Mouse (Mus musculus) ovary, postnatal 14 days (tissue): ENCODE data around the gene Eif3l.

Source experiments
- DNase-seq: peaks from one replicate; pipeline ENCODE4 v3.0.0; 2022; ENCODE audit warnings: low spot score

Eif3l gene

DNA sequence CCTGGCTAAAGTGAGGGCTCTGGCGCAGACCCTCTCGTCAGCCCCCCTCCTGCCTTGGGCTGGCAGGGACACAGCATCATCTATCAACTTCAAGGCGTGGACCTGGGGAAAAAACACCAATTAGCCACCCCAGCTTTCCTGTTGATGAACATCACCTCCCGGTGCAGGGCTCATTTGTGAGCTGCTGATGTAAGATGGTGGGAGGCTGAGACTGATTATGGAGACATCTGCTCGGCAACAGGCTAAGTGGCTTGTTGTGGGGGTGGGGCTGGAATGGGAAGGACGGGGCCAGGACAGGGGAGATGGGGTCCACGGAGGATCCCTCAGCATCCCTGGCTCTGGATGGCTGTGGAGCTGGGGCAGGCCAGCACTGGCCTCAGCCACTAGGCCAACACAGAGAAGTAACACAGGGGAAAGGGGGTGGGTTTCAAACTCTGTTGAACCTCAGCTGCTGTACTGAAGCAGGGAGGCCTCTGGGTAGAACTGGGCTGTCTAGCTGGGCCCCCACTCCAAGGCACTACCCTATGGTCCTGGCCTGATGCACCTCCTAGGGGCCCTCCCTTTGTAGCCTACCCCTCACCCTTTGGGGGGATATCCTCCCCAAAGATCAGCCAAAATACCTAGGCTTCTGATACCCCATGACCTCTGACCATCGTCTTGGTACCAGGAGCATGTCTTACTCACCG lies 24.7 kb upstream of the Eif3l start:
- DNase-seq: no peak

DNA sequence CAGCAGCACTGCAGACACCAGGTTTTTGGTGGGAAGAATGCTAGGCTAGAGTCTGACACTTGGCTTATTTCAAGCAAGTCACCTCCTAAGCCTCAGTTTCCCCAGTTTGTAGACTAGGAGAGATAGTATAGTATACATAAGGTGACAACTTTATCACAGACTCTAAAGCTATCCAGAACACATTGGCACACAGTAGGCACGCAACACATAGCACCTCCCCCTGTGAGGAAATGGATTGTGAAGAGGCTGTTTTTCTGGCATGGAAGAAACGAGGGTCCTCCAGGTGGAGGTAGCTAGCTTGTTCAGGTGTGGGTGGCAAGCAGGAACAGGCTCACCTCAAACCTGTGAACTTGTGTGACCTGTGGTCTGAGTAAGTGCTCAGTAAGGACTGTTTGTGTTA lies 24.0 kb upstream of the Eif3l start:
- DNase-seq: no peak

DNA sequence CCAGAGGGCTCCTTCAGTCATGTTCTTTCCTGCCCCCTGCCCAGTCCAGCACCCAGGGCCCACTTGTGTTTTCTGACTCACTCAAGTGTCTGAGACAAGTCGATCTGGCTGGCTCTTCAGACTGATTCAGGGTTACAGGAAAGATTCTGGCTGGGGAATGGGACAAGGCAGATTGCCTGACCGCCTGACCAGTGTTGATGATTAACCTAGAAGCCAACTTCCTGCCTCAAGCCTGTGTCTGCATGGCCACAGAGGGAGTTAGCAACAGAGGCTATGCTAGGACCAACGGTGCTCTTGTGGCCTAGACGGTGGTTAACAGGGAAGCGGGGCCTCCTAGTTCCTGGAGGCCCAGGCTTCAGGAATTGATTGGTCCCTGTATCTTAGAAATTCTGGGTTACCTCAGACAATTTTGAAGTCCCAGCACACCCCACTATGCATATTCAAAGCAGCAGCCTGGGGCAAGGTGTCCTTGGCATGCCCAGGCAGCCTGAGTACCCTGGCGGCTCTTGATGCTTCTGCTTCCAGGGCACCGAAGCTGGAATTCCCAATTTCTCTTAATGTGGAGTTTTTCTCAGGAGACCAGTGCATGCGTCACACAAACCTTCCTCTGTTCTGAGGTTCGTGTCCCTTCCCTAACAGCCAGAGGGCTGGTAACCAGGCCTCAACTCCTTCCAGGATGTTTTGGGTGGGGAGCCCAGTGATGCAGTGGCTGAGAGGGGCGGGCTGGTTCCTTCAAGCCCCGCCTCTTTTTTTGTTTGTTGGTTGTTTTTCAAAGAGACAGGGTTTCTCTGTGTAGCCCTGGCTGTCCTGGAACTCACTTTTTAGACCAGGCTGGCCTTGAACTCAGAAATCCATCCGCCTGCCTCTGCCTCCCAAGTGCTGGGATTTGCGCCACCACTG lies 23.3 kb upstream of the Eif3l start:
- DNase-seq: no peak

DNA sequence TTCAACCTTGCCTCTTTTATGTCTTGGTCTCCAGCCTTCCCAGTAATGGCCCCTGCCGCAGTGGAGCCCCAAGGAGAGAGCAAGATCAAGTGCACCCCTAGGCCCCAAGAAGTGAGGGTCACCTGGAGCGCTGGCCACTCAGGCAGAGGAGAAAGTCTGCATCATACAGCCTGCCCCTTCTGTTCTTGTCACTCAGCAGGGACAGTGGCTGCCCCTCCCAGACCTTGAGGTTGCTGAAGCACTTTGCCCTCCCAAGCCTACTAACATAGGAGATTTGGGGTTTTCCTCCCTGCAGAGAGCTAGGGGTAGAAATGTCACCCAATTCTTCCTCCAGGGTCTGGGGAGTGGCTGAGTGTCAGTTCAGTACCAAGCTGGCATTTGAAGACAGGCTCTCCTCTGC lies 22.6 kb upstream of the Eif3l start:
- no peak for DNase-seq

DNA sequence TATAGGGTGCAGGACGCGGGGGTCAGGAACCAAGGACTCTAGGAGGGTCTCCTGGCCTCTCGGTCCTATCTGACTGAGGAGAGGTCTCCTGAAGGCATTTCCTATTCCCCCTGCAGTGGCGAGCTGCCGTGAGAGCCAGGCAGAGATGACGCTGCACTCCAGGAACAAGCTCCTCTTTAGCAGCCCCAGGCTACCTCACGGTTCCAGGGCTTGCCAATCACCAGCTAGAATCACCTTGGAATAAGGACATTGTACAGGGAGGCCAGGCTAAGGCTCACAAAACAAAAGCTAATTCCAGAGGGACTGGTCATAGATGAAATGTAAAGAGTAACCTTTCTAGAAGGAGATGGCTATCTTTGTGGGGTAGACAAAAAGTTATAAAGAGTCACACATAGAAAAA lies 18.4 kb upstream of the Eif3l start:
- no peak for DNase-seq

DNA sequence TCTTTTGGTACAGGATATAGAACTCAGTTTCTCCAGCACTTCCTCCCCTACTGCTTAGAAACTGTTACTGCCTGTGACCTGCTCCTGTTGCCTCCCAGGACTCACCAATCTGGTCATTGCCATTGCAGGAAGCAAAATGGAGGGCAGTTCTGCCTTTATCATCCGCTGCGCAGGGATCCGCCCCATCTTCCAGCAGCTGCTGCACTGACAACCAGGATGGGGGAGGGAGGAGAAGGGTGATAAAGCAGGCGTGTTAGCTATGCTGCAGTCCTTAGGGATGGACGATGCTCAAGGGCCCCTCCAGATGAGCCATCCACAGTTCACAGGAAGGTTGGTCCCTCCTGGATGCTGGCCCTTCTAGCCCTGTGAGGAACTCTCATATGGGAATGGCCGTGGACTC lies 17.1 kb upstream of the Eif3l start:
- no peak for DNase-seq

DNA sequence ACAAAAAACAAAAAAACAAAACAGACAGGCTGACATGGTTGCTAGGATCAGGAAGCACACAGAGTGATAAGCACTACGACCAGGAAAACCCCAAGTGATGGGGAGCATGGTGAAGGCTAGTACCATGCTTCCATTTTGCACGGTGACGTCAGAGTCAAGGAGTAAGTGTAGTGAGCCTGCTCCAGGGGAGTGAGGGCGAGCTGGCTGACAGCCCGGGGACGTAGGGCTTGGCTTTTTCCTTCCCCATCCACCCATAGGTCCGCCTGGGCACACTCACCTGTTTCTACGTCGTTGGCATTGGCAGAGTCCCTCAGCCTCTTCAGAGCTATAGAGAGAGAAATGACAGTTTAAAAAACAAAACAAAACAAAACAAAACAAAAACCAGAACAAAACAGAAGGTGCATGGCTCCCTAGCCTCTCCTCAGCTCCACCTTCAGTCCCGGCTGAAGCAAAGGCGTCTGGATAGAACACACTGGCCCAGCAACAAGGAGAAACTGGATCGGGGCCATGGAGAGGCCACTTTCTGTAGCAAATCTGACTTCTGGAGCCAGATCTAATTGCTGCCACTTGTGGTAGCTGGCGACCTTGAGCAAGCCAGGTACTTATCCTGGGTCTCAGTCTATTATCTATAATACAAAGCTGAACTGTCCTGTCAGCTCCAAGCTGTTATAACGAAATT lies 14.0 kb upstream of the Eif3l start:
- no peak for DNase-seq

DNA sequence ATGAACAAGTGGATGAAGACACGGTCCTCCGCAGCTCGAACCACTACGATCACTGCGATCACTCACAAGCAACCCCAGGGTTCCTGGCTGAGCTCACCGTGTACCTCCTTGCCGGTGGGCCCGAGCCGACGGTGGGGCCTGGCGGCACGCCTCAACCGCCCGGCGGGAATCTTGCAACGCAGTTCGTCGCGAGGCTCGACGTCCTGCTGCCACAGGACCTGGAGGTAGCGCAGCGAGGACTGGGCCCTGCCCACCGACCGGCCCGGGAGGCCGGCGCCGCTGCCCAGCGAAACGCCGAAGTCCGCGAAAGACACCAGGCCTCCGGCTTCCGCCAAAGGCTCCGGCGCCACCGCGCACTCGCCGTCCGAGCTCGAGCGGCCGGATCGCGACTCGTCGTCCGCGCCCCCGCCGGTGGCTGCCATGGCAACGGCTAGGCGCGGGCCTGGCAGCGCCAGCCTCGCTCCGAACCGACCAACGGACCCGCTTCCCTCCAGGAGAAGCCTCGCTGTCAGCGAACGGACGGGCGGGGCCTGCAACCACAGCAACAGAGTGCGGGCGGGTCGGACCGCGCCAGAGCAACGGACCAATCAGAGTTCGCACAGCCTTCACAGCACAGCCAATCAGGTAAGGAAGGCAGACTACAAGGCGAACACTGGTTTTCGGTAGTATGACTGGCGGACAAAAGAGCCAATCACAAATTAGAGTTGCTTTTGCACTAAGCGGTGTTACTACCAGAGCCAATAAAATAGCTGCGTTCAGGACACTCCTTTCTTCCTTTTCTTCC lies 12.4 kb upstream of the Eif3l start, which contains the start of gene Ankrd54:
TSS of gene Ankrd54 (minus strand) at position 518 of the 784 bp plus-strand sequence.
- DNase-seq: peak; percentile 88

DNA sequence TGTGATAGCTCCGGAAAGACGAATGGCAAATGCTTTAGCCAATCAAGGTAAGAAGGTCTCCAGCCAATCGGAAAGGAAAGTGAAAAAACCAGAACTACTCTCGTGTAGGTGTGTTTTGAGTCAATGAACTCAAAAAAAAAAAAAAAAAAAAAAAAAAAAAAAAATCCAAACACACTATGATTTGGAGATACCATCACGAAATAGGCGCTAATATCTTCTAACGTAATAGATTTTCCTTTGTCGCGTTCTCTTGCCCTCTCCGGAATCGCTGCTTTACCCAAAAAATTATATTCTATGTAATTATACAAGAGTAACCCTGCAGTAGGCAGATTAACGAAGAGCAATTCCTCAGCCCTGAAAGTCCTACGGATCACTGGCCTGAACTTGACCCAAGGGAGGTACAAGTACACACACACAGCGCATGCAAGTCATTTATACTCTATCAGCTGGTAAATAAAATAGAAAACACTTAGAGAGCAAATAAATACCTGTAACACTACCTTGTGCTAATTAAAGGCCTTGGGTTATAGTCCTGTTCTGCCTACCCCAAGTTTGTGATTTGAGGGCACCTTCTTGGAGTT lies 11.7 kb upstream of the Eif3l start:
- DNase-seq: no peak

DNA sequence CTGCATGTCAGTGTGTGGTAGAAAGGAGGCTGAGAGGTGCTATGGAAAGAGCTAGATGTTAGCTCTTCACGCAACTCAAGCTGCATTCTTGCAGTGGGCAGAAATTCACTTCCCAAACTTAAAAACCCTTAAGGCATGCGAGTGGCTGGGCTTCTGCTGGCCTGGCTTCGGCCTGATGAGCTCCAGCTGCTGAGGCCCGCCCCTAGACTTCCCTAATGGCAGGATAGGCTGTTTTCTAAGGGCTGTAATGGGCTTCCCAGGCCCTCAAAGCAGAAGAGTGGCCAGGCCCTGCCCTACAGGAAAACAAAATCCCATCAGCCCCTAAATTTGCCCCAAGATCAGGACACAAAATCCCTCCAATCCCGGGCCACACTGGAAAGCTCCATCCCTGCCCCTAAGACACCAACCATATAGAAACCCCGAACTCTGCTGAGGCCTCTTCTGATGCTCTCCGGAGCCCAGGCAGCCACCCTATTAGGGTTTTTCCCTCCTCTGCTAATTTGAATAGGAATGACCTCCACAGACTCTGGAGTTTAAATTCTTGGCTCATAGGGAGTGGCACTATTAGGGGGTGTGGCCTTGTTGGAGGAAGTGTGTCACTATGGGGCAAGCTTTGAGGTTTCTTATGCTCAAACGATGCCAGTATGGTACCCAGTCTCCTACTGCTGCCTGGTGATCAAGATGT lies 9.8 kb upstream of the Eif3l start:
- DNase-seq: no peak

DNA sequence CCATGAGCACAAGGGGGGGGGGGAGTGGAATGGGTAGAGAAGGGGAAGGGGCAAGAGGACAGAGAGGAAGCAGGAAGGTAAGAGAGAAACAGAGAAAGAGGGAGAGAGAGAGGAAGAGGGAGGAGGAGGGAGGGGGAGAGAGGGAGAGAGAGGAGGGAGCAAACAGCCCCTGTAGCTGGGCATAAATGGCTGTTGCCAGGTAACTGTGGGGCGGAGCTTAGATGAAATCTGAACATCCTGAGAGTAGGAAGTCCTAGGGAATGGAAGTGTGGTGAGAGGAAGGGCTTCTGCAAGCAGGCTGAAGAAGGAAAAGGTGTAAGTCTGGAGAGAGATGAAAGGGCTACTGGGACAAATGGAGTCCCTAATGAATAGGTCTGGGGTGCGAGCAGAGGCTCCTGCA lies 8.7 kb upstream of the Eif3l start:
- DNase-seq: no peak

DNA sequence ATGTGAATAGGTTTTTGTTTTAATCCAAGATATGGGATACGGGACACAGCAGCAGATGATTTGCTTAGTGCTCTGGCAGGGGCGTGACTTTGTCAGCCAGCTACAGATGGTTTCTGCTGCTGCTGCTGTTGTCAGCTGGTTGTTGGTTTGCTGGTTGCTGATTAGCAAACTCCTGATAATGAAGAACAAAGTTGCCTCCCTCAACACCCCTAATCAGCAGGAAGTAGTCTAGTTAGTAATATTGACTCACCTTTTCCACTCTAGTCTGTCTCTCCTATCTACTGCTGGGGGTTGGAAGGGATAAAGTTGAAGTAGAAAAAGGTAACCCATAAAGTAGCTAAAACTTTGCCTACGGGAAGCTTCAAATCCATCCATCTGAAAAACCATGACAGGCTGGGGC lies 7.3 kb upstream of the Eif3l start:
- DNase-seq: no peak

DNA sequence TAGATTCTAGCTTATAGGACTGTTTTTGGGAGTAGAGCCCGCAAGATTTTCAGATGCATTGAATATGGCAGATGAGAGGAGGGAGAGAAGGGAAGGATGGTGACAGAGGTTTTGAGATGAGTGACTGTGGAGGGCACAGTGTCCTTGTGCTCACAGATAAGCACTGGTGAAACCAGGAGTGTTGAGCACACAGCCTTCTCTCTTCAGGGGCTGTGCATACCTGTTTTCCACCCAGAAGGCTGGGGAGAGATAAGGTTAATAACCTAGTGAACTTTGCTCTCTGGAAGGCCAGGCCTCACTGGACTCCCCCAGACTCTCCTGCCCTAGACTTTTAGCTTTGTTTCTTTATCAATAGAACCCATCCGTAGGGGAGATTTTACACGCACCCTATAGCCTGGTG lies 6.6 kb upstream of the Eif3l start:
- DNase-seq: no peak

DNA sequence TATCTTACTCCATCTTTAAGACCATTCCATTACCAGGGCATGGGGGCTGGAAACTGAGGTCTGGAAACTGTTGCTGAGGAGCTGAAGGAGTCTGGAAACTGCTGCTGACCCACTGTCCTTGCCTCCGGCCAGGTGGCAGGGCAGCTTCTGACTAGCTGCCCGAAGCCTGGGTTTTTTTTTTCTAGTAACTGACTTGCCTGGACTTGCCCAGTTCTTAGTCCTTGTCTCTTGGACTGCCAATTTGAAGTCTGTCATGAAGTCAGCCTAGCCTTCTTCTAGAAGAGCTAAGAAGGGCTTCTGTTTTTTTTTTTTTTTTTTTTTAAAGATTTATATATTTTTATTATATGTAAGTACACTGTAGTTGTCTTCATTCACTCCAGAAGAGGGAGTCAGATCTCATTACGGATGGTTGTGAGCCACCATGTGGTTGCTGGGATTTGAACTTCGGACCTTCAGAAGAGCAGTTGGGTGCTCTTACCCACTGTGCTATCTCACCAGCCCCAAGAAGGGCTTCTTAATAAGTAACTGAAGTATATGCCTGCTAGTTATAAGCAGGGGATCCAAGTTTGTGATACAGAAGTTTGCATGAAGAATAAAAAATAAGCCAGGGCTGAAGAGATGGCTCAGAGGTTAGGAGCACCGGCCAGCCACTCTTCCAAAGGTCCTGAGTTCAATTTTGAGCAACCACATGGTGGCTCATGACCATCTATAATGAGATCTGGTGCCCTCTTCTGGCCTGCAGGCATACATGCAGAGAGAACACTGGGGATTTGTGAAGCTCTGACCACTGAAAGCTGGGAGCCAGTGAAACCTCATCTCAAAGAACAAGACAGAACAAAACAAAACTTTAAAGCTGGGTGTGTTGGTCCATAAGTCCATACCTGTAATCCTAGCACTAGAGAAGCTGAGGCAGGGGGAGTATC lies 3.6 kb upstream of the Eif3l start:
- DNase-seq: no peak

DNA sequence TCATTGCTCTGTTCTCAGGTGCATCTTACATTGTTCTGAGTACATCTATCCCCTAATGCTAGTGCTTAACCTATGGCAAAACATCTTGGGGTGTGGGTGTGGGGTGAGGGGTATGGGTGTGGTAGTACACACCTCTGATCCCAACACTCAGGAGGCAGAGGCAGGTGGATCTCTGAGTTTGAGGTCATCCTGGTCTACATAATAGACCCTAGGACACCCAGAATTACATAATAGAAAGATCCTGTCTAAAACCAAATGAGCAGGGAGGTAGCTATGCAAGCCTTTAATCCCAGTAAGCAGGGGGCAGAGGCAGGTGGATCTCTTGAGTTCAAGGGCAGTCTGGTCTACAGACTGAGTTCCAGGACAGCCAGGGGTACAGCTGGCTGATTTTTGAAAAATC lies 1.2 kb upstream of the Eif3l start:
- DNase-seq: no peak

DNA sequence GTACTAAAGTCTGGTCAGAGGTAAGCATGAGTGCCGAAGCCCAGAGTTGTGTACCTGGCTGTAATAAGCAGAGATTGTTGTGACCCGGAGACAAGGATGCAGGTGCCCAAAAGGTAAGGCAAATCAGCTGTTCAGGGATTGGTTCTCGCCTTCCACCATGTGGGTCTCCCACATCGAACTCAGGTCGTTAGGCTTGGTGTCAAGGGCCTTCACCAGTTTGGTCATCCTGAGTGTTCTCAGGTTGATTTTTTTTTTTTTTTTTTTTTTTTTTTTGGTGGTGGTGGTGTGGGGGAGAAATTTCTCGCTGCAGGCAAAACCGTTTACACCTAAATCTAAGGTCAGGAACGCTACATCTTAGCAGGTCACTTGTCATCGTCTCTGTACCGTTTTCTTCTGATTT lies 533 bp upstream of the Eif3l start:
- DNase-seq: no peak

DNA sequence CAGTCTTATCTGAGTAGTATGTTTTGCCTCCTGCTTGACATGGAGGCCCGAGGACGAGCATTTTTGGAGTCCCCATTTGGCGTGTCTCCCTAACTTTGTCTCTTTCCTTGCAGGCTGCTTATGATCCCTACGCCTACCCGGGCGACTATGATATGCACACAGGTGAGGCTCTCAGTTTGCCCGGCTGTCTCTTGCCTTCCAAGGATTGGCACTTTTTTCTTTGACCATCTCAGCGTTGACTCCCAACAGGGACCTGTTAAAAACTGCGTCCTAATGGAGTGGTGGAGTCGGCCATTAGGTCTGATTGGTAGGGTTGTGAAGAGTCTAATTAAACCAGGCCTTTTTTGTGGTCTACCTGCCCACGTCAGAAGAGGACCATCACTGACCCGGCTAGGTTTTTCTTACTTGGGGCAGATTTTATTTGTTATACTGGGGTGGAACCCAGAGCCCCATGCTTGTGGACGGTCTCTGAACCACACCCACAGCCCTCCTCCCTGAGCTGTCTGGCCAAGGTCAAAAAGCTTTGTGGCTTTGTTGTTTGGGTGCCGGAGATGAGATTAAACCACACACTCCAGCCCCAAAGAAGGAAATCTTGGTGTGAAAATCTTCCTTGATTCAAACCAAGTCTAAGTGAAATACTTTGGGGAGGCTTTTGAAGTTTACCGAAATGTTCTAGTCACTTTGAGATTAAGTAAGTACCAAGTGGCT lies 833 bp downstream of the Eif3l start:
- DNase-seq: no peak

DNA sequence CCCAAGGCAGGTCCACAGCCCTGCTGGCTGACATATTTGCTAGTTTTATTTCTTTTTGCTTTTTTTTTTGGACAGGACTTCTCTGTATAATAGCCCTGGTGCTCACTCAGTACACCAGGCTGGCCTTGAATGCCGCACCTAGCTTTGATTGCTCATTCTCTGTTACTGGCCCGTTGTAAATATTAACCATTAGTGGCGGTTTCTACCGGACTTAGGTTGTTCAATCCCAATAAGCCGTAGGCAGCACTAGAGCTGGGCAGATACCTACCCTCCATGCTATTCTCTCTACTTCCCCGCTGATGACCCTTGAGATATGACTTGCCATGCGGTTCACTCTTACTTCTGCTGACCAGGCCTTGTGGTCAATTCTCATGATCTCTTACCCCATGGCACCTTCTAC lies 4.6 kb downstream of the Eif3l start:
- DNase-seq: no peak

DNA sequence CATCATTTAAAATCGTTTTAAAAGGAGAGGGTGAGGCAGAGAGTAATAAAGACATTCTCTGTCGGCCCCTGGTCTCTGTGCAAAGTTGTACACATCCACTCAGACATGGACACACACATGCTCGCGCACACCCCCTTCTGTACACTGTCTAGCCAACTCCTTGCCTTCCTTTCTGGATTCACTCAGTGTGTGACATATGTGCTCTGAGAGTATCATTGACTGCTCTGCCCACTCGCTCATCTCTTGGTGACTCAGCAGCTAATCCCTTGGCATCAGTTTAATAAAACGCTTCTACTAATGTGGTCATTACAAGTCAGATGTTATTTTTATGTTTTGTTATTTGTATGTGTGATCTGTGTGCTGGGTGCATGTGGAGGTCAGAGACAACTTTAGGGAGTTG lies 17.3 kb downstream of the Eif3l start:
- DNase-seq: no peak
